Mouse (Mus musculus) CH12.LX (cell line): ENCODE measurements at regions not wholly inside any gene's neighbourhood (a gene's known extent, or its start where the extent isn't known, plus 50 kb on each side); places are given as distances from the start of the nearest gene placed in this dataset.

Experiments
- DNase-seq: peaks from one replicate; pipeline ENCODE4 v3.0.0-alpha.2; 2013; ENCODE audit errors: extremely low read depth
- H3K27ac ChIP-seq: 2 replicates; pipeline ENCODE4 v1.5.1; 2012; ENCODE audit warnings: low read depth, mild to moderate bottlenecking, control low read depth, moderate library complexity; ENCODE audit not compliant: insufficient read depth
- H3K27me3 ChIP-seq: replicated peaks from 2 replicates; pipeline ENCODE3; 2012; ENCODE audit warnings: inconsistent platforms
- H3K36me3 ChIP-seq, 2 experiments: replicated peaks in 1 of 2; 2 replicates each; pipeline versions ENCODE3 to v1.6.1; 2012; ENCODE audit warnings: inconsistent platforms in 1 of 2, low read length in 1 of 2, mild to moderate bottlenecking in 1 of 2, mixed read lengths in 1 of 2, moderate library complexity in 1 of 2; ENCODE audit not compliant: control insufficient read depth in 1 of 2, insufficient read depth in 1 of 2
- H3K4me1 ChIP-seq, 2 experiments: 2 replicates each; pipeline ENCODE4 v1.6.1; 2012; ENCODE audit warnings: inconsistent platforms in 1 of 2, moderate library complexity in 1 of 2; ENCODE audit not compliant: insufficient read depth in 2 of 2, control insufficient read depth in 1 of 2
- H3K4me2 ChIP-seq: 2 replicates; pipeline ENCODE4 v1.6.1; 2012; ENCODE audit warnings: low read depth, mild to moderate bottlenecking, control low read depth; ENCODE audit not compliant: poor library complexity, insufficient read depth, severe bottlenecking
- H3K4me3 ChIP-seq, 3 experiments: fragments of 150-350 bp in 1 of 3; sonication (generic) in 1 of 3; replicated peaks in 1 of 3; 2 replicates each; pipeline versions ENCODE3 to v1.5.1; 2011 to 2012; ENCODE audit warnings: low read depth in 2 of 3, low read length in 2 of 3, mild to moderate bottlenecking in 2 of 3, moderate library complexity in 2 of 3, control low read depth in 1 of 3, improper control_type of control experiment in 1 of 3, inconsistent platforms in 1 of 3, mixed read lengths in 1 of 3; ENCODE audit not compliant: poor library complexity in 1 of 3
- H3K79me2 ChIP-seq: replicated peaks from 2 replicates; pipeline ENCODE4 v1.6.1; 2012; ENCODE audit warnings: mild to moderate bottlenecking, moderate library complexity; ENCODE audit not compliant: control insufficient read depth, poor library complexity, insufficient read depth, severe bottlenecking; ENCODE audit errors: extremely low read depth
- H3K9ac ChIP-seq: 2 replicates; pipeline ENCODE4 v1.6.1; 2012; ENCODE audit warnings: low read depth, mild to moderate bottlenecking, control low read depth, moderate library complexity; ENCODE audit not compliant: insufficient read depth
- H3K9me3 ChIP-seq: replicated peaks from 2 replicates; pipeline ENCODE3; 2012; ENCODE audit warnings: low read length, inconsistent platforms, mixed read lengths
- BHLHE40 ChIP-seq: IDR thresholded peaks from 2 replicates; pipeline ENCODE4 v1.6.1; 2011; ENCODE audit warnings: mild to moderate bottlenecking, low read depth, low read length, improper control_type of control experiment
- CHD1 ChIP-seq: IDR thresholded peaks from 2 replicates; pipeline ENCODE4 v1.6.1; 2012; ENCODE audit warnings: low read depth, low read length, improper control_type of control experiment, inconsistent platforms
- CHD2 ChIP-seq: IDR thresholded peaks from 2 replicates; pipeline ENCODE4 v1.6.1; 2011; ENCODE audit warnings: low read length, improper control_type of control experiment
- CTCF ChIP-seq, 2 experiments: IDR thresholded peaks in 1 of 2; conservative IDR thresholded peaks in 1 of 2; 2 replicates each; pipeline ENCODE4 v1.5.1; 2011 to 2012; ENCODE audit warnings: low read depth in 2 of 2, low read length in 2 of 2, improper control_type of control experiment in 1 of 2, inconsistent platforms in 1 of 2, mild to moderate bottlenecking in 1 of 2, moderate library complexity in 1 of 2
- EP300 ChIP-seq: IDR thresholded peaks from 2 replicates; pipeline ENCODE4 v1.6.1; 2011; ENCODE audit warnings: low read length, improper control_type of control experiment
- HCFC1 ChIP-seq: IDR thresholded peaks from 2 replicates; pipeline ENCODE4 v1.6.1; 2012; ENCODE audit warnings: low read depth, mild to moderate bottlenecking, inconsistent platforms, low read length, improper control_type of control experiment
- IRF4 ChIP-seq: IDR thresholded peaks from 2 replicates; pipeline ENCODE4 v1.6.1; 2014; ENCODE audit warnings: low read depth, mild to moderate bottlenecking, inconsistent platforms, low read length, improper control_type of control experiment
- JUN ChIP-seq: IDR thresholded peaks from 2 replicates; pipeline ENCODE4 v1.6.1; 2011; ENCODE audit warnings: low read depth, mild to moderate bottlenecking, low read length, improper control_type of control experiment, moderate library complexity; ENCODE audit not compliant: insufficient read depth
- MAZ ChIP-seq: IDR thresholded peaks from 2 replicates; pipeline ENCODE4 v1.6.1; 2012; ENCODE audit warnings: low read depth, mild to moderate bottlenecking, inconsistent platforms, low read length, improper control_type of control experiment, moderate library complexity
- MXI1 ChIP-seq: IDR thresholded peaks from 2 replicates; pipeline ENCODE4 v1.6.1; 2011; ENCODE audit warnings: mild to moderate bottlenecking, low read depth, low read length, improper control_type of control experiment
- POLR2A ChIP-seq: IDR thresholded peaks from 2 replicates; pipeline ENCODE4 v1.6.1; 2011; ENCODE audit warnings: low read depth, mild to moderate bottlenecking, improper control_type of control experiment, low read length
- POLR2AphosphoS2 ChIP-seq: IDR thresholded peaks from 2 replicates; pipeline ENCODE4 v1.6.1; 2011; ENCODE audit warnings: low read depth, low read length, improper control_type of control experiment
- RCOR1 ChIP-seq: conservative IDR thresholded peaks from 2 replicates; pipeline ENCODE4 v1.6.1; 2012; ENCODE audit warnings: low read depth, mild to moderate bottlenecking, inconsistent platforms, low read length, improper control_type of control experiment
- SMC3 ChIP-seq: IDR thresholded peaks from 2 replicates; pipeline ENCODE4 v1.6.1; 2011; ENCODE audit warnings: low read depth, low read length, improper control_type of control experiment
- TBP ChIP-seq: conservative IDR thresholded peaks from 2 replicates; pipeline ENCODE4 v1.6.1; 2011; ENCODE audit warnings: low read depth, low read length, improper control_type of control experiment
- TCF12 ChIP-seq: IDR thresholded peaks from 2 replicates; pipeline ENCODE4 v1.6.1; 2014; ENCODE audit warnings: low read depth, mild to moderate bottlenecking, inconsistent platforms, low read length, improper control_type of control experiment
- USF2 ChIP-seq: conservative IDR thresholded peaks from 2 replicates; pipeline ENCODE4 v1.6.1; 2011; ENCODE audit warnings: low read depth, low read length, improper control_type of control experiment
- ZC3H11A ChIP-seq: IDR thresholded peaks from 2 replicates; pipeline ENCODE4 v1.6.1; 2012; ENCODE audit warnings: low read depth, mild to moderate bottlenecking, inconsistent platforms, low read length, improper control_type of control experiment
- ZKSCAN1 ChIP-seq: IDR thresholded peaks from 2 replicates; pipeline ENCODE4 v1.6.1; 2012; ENCODE audit warnings: low read depth, inconsistent platforms, low read length, improper control_type of control experiment, borderline replicate concordance
- ZMIZ1 ChIP-seq: IDR thresholded peaks from 2 replicates; pipeline ENCODE4 v1.6.1; 2012; ENCODE audit warnings: low read depth, mild to moderate bottlenecking, inconsistent platforms, low read length, improper control_type of control experiment
- dilution Hi-C: fragments of 300-500 bp; cut with MboI; formaldehyde crosslinking; loops from 2 replicates; pipeline ENCODE4 v1.14.3; 2020; ENCODE audit warnings: low sequenced_read_pairs; ENCODE audit not compliant: extremely low pct_unique_long_range_greater_than_20kb, extremely low pct_ligation_motif_present
- in situ Hi-C: fragments of 300-500 bp; cut with MboI; formaldehyde crosslinking; loops from 3 replicates; pipeline ENCODE4 v1.14.3; 2019; ENCODE audit warnings: low sequenced_read_pairs, low pct_ligation_motif_present, low pct_unique_long_range_greater_than_20kb, mixed read lengths

GRCm38 (mm10) chr2:51073040-51073594 lies 75.8 kb downstream of the Rnd3 start:
- H3K4me3 ChIP-seq, result no peak overlapping the region
- H3K4me2 ChIP-seq, result peak overlapping the region; percentile 71; the same call in 1 of the 2 replicates
- no peak for TF ChIP-seq MXI1
- TF ChIP-seq USF2, result no peak
- no peak for TF ChIP-seq ZC3H11A
- no peak for TF ChIP-seq CHD1
- TF ChIP-seq POLR2AphosphoS2, result no peak
- no peak for TF ChIP-seq ZMIZ1

GRCm38 (mm10) chr2:51072346-51072885 lies 76.5 kb downstream of the Rnd3 start:
- no peak for DNase-seq

More at GRCm38 (mm10) chr2:51073040-51073594, 75.8 kb downstream of the Rnd3 start:
- Histone ChIP-seq H3K4me1 (no peaks in the 10 kb centered on the region), H3K27ac (no peak overlapping the region), H3K36me3 (no peaks in the 10 kb centered on the region), H3K9ac (no peak overlapping the region), H3K27me3 (no peaks in the 10 kb centered on the region), H3K79me2 (no peaks in the 10 kb centered on the region), H3K9me3 (no peaks in the 10 kb centered on the region)
- dilution Hi-C loops, result no loop called here
- no peak for DNase-seq
- in situ Hi-C loops, result no loop called here

DNA sequence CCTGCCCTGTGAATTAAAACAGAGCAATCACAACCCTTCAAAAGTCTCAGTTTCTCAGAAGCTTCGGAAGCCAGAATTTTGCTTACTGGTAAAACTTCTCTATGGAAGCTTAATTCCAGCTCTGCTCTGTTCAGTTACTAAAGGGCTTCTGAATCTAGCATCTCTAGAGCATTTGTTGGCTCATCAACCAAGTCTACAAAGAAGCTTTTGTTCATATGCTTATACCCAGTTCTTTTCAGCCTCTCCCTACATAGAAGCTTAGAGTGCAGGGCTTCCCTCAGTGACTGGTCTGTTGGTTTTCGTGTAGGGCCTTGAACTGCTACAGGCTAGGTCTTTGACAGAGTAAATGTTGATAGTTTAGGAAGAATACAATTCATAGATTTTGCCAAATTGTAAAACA lies 78.0 kb downstream of the Rnd3 start:
- Histone ChIP-seq H3K27ac (no peak overlapping the region), H3K4me3 (no peak overlapping the region), H3K9ac (no peak overlapping the region), H3K27me3 (no peaks in the 10 kb centered on the region), H3K79me2 (no peaks in the 10 kb centered on the region), H3K4me2 (no peak overlapping the region), H3K4me1 (peaks cover 0 to 6% of the 10 kb centered on the region in 2 experiments; a peak in 2 of 4 replicates), H3K36me3 (no peaks in the 10 kb centered on the region), H3K9me3 (no peaks in the 10 kb centered on the region)
- TF ChIP-seq CHD2 (no peak), CHD1 (no peak), ZKSCAN1 (no peak), CTCF (conservative IDR thresholded peaks at IDR 0.05 in 1 of 2, IDR thresholded peaks at IDR 0.05 in 1 of 2; ENCODE audit: low read depth in 2 of 2, low read length in 2 of 2) (no peak), POLR2AphosphoS2 (no peak), SMC3 (no peak), EP300 (no peak)
- dilution Hi-C loops, result no loop called here
- in situ Hi-C loops, result no loop called here
- DNase-seq, result no peak

More at GRCm38 (mm10) chr2:51072346-51072885, 76.5 kb downstream of the Rnd3 start:
- H3K9me3 ChIP-seq, result no peaks in the 10 kb centered on the region
- no peaks in the 10 kb centered on the region for H3K36me3 ChIP-seq
- H3K9ac ChIP-seq, result no peak overlapping the region
- no peak overlapping the region for H3K4me3 ChIP-seq
- no peaks in the 10 kb centered on the region for H3K79me2 ChIP-seq
- H3K27ac ChIP-seq, result no peak overlapping the region
- TF ChIP-seq JUN (no peak), MAZ (no peak), POLR2A (no peak), RCOR1 (no peak), TBP (no peak), ZKSCAN1 (no peak), BHLHE40 (no peak), IRF4 (no peak), USF2 (no peak), HCFC1 (no peak), TCF12 (no peak)
- no peaks in the 10 kb centered on the region for H3K27me3 ChIP-seq
- dilution Hi-C loops (no loop called here), in situ Hi-C loops (no loop called here)
- H3K4me1 ChIP-seq, result no peaks in the 10 kb centered on the region
- peak overlapping the region; percentile 71 for H3K4me2 ChIP-seq
